23 mouse cellular contexts compared by ENCODE assay signal in genomic region chr9:44033317-44033716, GRCm38 (mm10). TPM values are rescaled to one million over a fixed set of nuclear protein-coding genes. Genes with fewer than 3 reads are reported as not detected.
"Had no signal": no experiment of that assay in that cellular context is flagged by ENCODE, and none has a peak within 500 bp of the region (broad histone marks: within the 10 kb centered on the region; RNA-seq: fewer than 3 reads in every experiment).

No protein-coding gene starts in this region.

- DNase-seq: gastrocnemius, adult 2 months; gastrocnemius, postnatal 10 days; gastrocnemius, postnatal 25 days; heart, adult 18-20 months; heart, postnatal 10 days; heart, postnatal 4 days; kidney, adult 11 months; kidney, adult 2 months; kidney, adult 9 months; kidney, postnatal 14 days; kidney, postnatal 36 days; layer of hippocampus, adult 9-11 months; layer of hippocampus, postnatal 36 days; left cerebral cortex, postnatal 4 days had no signal

- H3K36me3 ChIP-seq: heart, embryonic 10.5 days; heart, embryonic 12.5 days; hindbrain, embryonic 10.5 days; hindbrain, embryonic 12.5 days; kidney, embryonic 15.5 days; limb, embryonic 13.5 days; limb, embryonic 15.5 days had no signal

- H3K4me1 ChIP-seq: heart, embryonic 10.5 days; hindbrain, embryonic 12.5 days; limb, embryonic 13.5 days; limb, embryonic 15.5 days had no signal

- H3K27ac ChIP-seq: gastrocnemius, adult 2 months; heart, embryonic 10.5 days; hindbrain, embryonic 10.5 days; hindbrain, embryonic 12.5 days; hindbrain, embryonic 14.5 days; kidney, embryonic 15.5 days; kidney, postnatal 0 days; limb, embryonic 13.5 days; limb, embryonic 15.5 days had no signal

- H3K27me3 ChIP-seq: heart, embryonic 12.5 days; kidney, embryonic 15.5 days; limb, embryonic 13.5 days; limb, embryonic 15.5 days had no signal

- H3K4me3 ChIP-seq: gastrocnemius, adult 2 months; heart, embryonic 10.5 days; heart, embryonic 12.5 days; hindbrain, embryonic 10.5 days; hindbrain, embryonic 12.5 days; kidney, embryonic 15.5 days; limb, embryonic 13.5 days; limb, embryonic 15.5 days had no signal

RNA-seq across cellular contexts. Expression of gene Thy1, which starts 9.9 kb away (rescaled TPM):
- polyA plus RNA-seq: hindbrain, embryonic 12.5 days had no signal
